Mouse (Mus musculus): ENCODE data around the gene Stum. TPM values are rescaled to one million over a fixed set of nuclear protein-coding genes. Genes with fewer than 3 reads are reported as not detected.

Gene Stum
- polyA plus RNA-seq, 1 experiment from 2014 or later: 3.1 TPM

DNA sequence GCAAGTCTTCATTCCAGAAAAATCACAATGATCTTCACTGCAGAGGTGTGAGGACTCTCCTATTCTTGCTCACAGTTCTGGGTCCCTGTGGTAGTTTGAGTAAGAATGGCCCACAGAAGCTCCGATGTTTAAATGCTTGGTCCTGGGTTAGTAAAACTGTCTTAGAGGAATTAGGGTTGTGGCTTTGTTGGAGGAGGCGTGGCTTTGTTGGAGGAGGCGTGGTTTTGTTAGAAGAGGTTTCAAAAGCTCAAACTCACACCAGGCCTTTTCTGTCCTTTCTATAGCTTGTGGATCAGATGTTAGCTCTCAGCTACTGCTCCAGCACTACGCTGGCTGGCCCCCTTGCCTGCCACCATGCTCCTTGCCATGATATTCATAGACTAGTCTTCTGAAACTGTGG is 27.6 kb upstream of the Stum start:
- 59% methylated on average over 4 of the region's 4 CpGs for WGBS
- Histone ChIP-seq H3K27me3 (ENCODE audit: insufficient read depth, poor library complexity, severe bottlenecking) (no peaks in the 10 kb centered on the region; the same call in 1 of the 2 replicates), H3K4me3 (no peak overlapping the region), H3K27ac (no peak overlapping the region), H3K4me1 (replicated peaks) (peaks cover 9% of the 10 kb centered on the region), H3K9me3 (no peaks in the 10 kb centered on the region), H3K36me3 (no peaks in the 10 kb centered on the region)
- no peak for DNase-seq (ENCODE audit: low spot score)

GRCm38 (mm10) chr1:180510442-180510841 is 27.1 kb upstream of the Stum start:
- Histone ChIP-seq H3K27ac (no peak overlapping the region), H3K4me1 (replicated peaks) (peaks cover 9% of the 10 kb centered on the region), H3K36me3 (no peaks in the 10 kb centered on the region), H3K9me3 (no peaks in the 10 kb centered on the region), H3K4me3 (no peak overlapping the region), H3K27me3 (ENCODE audit: insufficient read depth, poor library complexity, severe bottlenecking) (no peaks in the 10 kb centered on the region; the same call in 1 of the 2 replicates)
- no peak for DNase-seq (ENCODE audit: low spot score)
- 62% methylated on average over 15 of the region's 15 CpGs for WGBS

GRCm38 (mm10) chr1:180508662-180509061 is 25.4 kb upstream of the Stum start:
- H3K27me3 ChIP-seq (ENCODE audit: insufficient read depth, poor library complexity, severe bottlenecking): no peaks in the 10 kb centered on the region; the same call in 1 of the 2 replicates
- H3K4me1 ChIP-seq (replicated peaks): peaks cover 9% of the 10 kb centered on the region
- DNase-seq (ENCODE audit: low spot score): no peak
- H3K27ac ChIP-seq: no peak overlapping the region
- H3K9me3 ChIP-seq: no peaks in the 10 kb centered on the region
- no peak overlapping the region for H3K4me3 ChIP-seq
- WGBS: 78% methylated on average over 7 of the region's 7 CpGs
- H3K36me3 ChIP-seq: no peaks in the 10 kb centered on the region

DNA sequence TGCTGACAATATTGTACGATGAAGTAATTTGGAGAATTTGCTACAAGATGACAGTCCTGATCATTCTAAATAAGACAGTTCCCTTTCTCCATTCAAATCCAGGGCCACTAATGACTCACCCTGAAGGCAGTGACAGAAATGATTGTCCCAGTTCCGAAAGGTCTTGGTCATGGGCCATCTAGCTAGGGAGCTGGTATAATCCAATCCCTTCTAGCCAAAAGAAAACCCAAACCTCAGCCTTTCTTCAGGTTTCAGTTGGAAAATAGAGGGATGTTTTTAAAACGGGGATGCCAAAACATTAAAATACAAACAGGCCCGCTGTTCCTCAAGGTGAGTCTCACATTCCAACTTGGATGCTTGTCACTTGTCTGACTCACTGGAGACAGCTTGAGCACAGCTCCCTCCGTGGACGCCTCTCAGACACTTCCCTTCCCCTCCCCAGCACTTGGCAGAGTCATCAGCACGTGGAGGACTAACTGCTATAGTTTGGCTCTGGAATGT is 24.0 kb upstream of the Stum start:
- no peaks in the 10 kb centered on the region for H3K9me3 ChIP-seq
- no peak overlapping the region for H3K4me3 ChIP-seq
- DNase-seq (ENCODE audit: low spot score): no peak

DNA sequence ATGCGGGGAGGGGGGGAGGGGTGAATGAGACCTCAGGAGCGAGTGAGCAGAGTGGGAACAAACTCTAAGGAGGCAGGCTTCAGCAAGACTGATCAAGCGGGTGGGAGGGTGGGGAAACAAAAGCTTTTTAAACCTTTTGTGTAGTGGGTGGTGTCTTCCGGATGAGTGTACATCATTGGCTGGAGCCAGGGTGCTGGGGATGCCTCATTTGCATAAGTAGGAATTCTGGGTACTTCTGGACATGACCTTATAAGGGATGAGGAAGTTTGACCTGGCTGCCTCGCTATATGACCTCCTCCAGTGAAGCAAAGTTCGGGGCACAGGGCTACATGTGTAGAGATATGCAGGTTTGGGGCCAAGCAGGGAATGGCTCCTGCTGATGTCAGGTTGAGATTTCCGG is 23.0 kb upstream of the Stum start:
- H3K36me3 ChIP-seq: no peaks in the 10 kb centered on the region
- no peak for DNase-seq (ENCODE audit: low spot score)
- 87% methylated on average over 7 of the region's 7 CpGs for WGBS

More for the DNA sequence above, 24.0 kb upstream of the Stum start:
- Histone ChIP-seq H3K27ac (no peak overlapping the region), H3K36me3 (no peaks in the 10 kb centered on the region), H3K27me3 (ENCODE audit: insufficient read depth, poor library complexity, severe bottlenecking) (no peaks in the 10 kb centered on the region; the same call in 1 of the 2 replicates), H3K4me1 (replicated peaks) (peaks cover 9% of the 10 kb centered on the region)
- 84% methylated on average over 7 of the region's 7 CpGs for WGBS

GRCm38 (mm10) chr1:180504899-180505298 is 21.6 kb upstream of the Stum start:
- no peaks in the 10 kb centered on the region for H3K9me3 ChIP-seq
- no peak overlapping the region for H3K4me3 ChIP-seq
- H3K27ac ChIP-seq: no peak overlapping the region
- DNase-seq (ENCODE audit: low spot score): no peak
- H3K27me3 ChIP-seq (ENCODE audit: insufficient read depth, poor library complexity, severe bottlenecking): no peaks in the 10 kb centered on the region; the same call in 1 of the 2 replicates
- WGBS: 87% methylated on average over 5 of the region's 5 CpGs
- peaks cover 4% of the 10 kb centered on the region; the same call in 1 of the 2 replicates for H3K4me1 ChIP-seq (replicated peaks)
- no peaks in the 10 kb centered on the region for H3K36me3 ChIP-seq

More for the DNA sequence above, 23.0 kb upstream of the Stum start:
- Histone ChIP-seq H3K27me3 (ENCODE audit: insufficient read depth, poor library complexity, severe bottlenecking) (no peaks in the 10 kb centered on the region; the same call in 1 of the 2 replicates), H3K4me1 (replicated peaks) (peaks cover 9% of the 10 kb centered on the region), H3K27ac (no peak overlapping the region), H3K4me3 (no peak overlapping the region), H3K9me3 (no peaks in the 10 kb centered on the region)

- Histone ChIP-seq H3K36me3 (no peaks in the 10 kb centered on the region), H3K27ac (no peak overlapping the region), H3K27me3 (ENCODE audit: insufficient read depth, poor library complexity, severe bottlenecking) (no peaks in the 10 kb centered on the region), H3K9me3 (no peaks in the 10 kb centered on the region), H3K4me1 (replicated peaks) (peaks cover 9% of the 10 kb centered on the region), H3K4me3 (no peak overlapping the region)
- WGBS: 69% methylated on average over 5 of the region's 5 CpGs
- no peak for DNase-seq (ENCODE audit: low spot score)
These were observed 20.2 kb upstream of the Stum start for GRCm38 (mm10) chr1:180503484-180503883.

- WGBS: 67% methylated on average over 4 of the region's 4 CpGs
These were observed 19.3 kb upstream of the Stum start for GRCm38 (mm10) chr1:180502566-180502965.

GRCm38 (mm10) chr1:180500641-180501040 is 17.3 kb upstream of the Stum start:
- 93% methylated on average over 5 of the region's 5 CpGs for WGBS
- H3K9me3 ChIP-seq: no peaks in the 10 kb centered on the region
- H3K36me3 ChIP-seq: no peaks in the 10 kb centered on the region
- no peak for DNase-seq (ENCODE audit: low spot score)
- H3K4me3 ChIP-seq: no peak overlapping the region
- H3K27ac ChIP-seq: no peak overlapping the region
- H3K4me1 ChIP-seq (replicated peaks): peaks cover 22% of the 10 kb centered on the region
- no peaks in the 10 kb centered on the region for H3K27me3 ChIP-seq (ENCODE audit: insufficient read depth, poor library complexity, severe bottlenecking)

More at GRCm38 (mm10) chr1:180502566-180502965, 19.3 kb upstream of the Stum start:
- Histone ChIP-seq H3K36me3 (no peaks in the 10 kb centered on the region), H3K27ac (no peak overlapping the region), H3K4me1 (replicated peaks) (peaks cover 9% of the 10 kb centered on the region), H3K9me3 (no peaks in the 10 kb centered on the region), H3K4me3 (no peak overlapping the region), H3K27me3 (ENCODE audit: insufficient read depth, poor library complexity, severe bottlenecking) (no peaks in the 10 kb centered on the region)
- no peak for DNase-seq (ENCODE audit: low spot score)

- DNase-seq (ENCODE audit: low spot score): no peak
- no peak overlapping the region for H3K27ac ChIP-seq
These were observed 16.9 kb upstream of the Stum start for GRCm38 (mm10) chr1:180500218-180500617.

GRCm38 (mm10) chr1:180499766-180500165 is 16.5 kb upstream of the Stum start:
- H3K9me3 ChIP-seq: no peaks in the 10 kb centered on the region
- no peak overlapping the region for H3K4me3 ChIP-seq
- peaks cover 22% of the 10 kb centered on the region for H3K4me1 ChIP-seq (replicated peaks)
- no peak for DNase-seq (ENCODE audit: low spot score)
- 86% methylated on average over 3 of the region's 3 CpGs for WGBS
- no peaks in the 10 kb centered on the region for H3K36me3 ChIP-seq
- H3K27me3 ChIP-seq (ENCODE audit: insufficient read depth, poor library complexity, severe bottlenecking): no peaks in the 10 kb centered on the region
- no peak overlapping the region for H3K27ac ChIP-seq

More at GRCm38 (mm10) chr1:180500218-180500617, 16.9 kb upstream of the Stum start:
- Histone ChIP-seq H3K9me3 (no peaks in the 10 kb centered on the region), H3K27me3 (ENCODE audit: insufficient read depth, poor library complexity, severe bottlenecking) (no peaks in the 10 kb centered on the region), H3K36me3 (no peaks in the 10 kb centered on the region), H3K4me3 (no peak overlapping the region), H3K4me1 (replicated peaks) (peaks cover 22% of the 10 kb centered on the region)
- WGBS: 50% methylated on average over 4 of the region's 4 CpGs

- no peak for DNase-seq (ENCODE audit: low spot score)
- Histone ChIP-seq H3K4me3 (no peak overlapping the region), H3K27me3 (ENCODE audit: insufficient read depth, poor library complexity, severe bottlenecking) (no peaks in the 10 kb centered on the region), H3K9me3 (no peaks in the 10 kb centered on the region), H3K4me1 (replicated peaks) (peaks cover 13% of the 10 kb centered on the region; the same call in 1 of the 2 replicates), H3K36me3 (no peaks in the 10 kb centered on the region), H3K27ac (no peak overlapping the region)
- 85% methylated on average over 9 of the region's 9 CpGs for WGBS
These were observed 9.5 kb upstream of the Stum start for GRCm38 (mm10) chr1:180492777-180493176.

- Histone ChIP-seq H3K36me3 (no peaks in the 10 kb centered on the region), H3K27ac (no peak overlapping the region), H3K27me3 (ENCODE audit: insufficient read depth, poor library complexity, severe bottlenecking) (peaks cover 59% of the 10 kb centered on the region), H3K4me3 (no peak overlapping the region), H3K4me1 (replicated peaks) (peaks cover 38% of the 10 kb centered on the region), H3K9me3 (no peaks in the 10 kb centered on the region)
- 86% methylated on average over 5 of the region's 5 CpGs for WGBS
- no peak for DNase-seq (ENCODE audit: low spot score)
These were observed 2.0 kb upstream of the Stum start for GRCm38 (mm10) chr1:180485346-180485745.
